Comparison of ENCODE assay signal across 8 mouse cellular contexts in genomic region chr8:119837553-119838071, GRCm38 (mm10). TPM values are rescaled to one million over a fixed set of nuclear protein-coding genes. Genes with fewer than 3 reads are reported as not detected.
DNase-seq lines count a peak whose midpoint lies in the region; ATAC-seq lines count a peak whose summit lies in the region.

No protein-coding gene starts in this region.

- H3K9me3 ChIP-seq in forebrain, embryonic 11.5 days (ENCODE audit: control insufficient read depth, low read length), result no peaks in the 10 kb centered on the region
- no peaks in the 10 kb centered on the region for H3K9me3 ChIP-seq in intestine, embryonic 16.5 days (ENCODE audit: control insufficient read depth, low read length)
- H3K9me3 ChIP-seq in midbrain, embryonic 14.5 days (ENCODE audit: control insufficient read depth, low read length), result no peaks in the 10 kb centered on the region

- no peak overlapping the region for H3K4me3 ChIP-seq in forebrain, embryonic 11.5 days (ENCODE audit: low read depth, low read length)
- H3K4me3 ChIP-seq in intestine, embryonic 16.5 days (ENCODE audit: low read length), result peak overlapping the region; percentile 75
- peak overlapping the region; percentile 73 for H3K4me3 ChIP-seq in midbrain, embryonic 14.5 days (replicated peaks; ENCODE audit: low read depth, low read length)

- ATAC-seq in forebrain, embryonic 11.5 days (replicated peaks; ENCODE audit: low FRiP score), result no peak
- no peak for ATAC-seq in intestine, embryonic 16.5 days
- ATAC-seq in midbrain, embryonic 14.5 days (ENCODE audit: low FRiP score, low TSS enrichment), result no peak

- H3K4me1 ChIP-seq in forebrain, embryonic 11.5 days (replicated peaks; ENCODE audit: control insufficient read depth, insufficient read depth, low read length), result peaks cover 16% of the 10 kb centered on the region
- H3K4me1 ChIP-seq in intestine, embryonic 16.5 days (ENCODE audit: control insufficient read depth, insufficient read depth, low read length), result peaks cover 40% of the 10 kb centered on the region
- H3K4me1 ChIP-seq in midbrain, embryonic 14.5 days (ENCODE audit: control insufficient read depth, insufficient read depth, low read length), result peaks cover 56% of the 10 kb centered on the region

- WGBS in forebrain, embryonic 11.5 days, result 63% methylated on average over 10 of the region's 10 CpGs
- 21% methylated on average over 10 of the region's 10 CpGs for WGBS in intestine, embryonic 16.5 days
- WGBS in midbrain, embryonic 14.5 days, result 53% methylated on average over 10 of the region's 10 CpGs

- peak overlapping the region; percentile 89; the same call in 1 of the 2 replicates for H3K4me2 ChIP-seq in forebrain, embryonic 11.5 days (ENCODE audit: low read depth, low read length, severe bottlenecking)
- peak overlapping the region; percentile 81 for H3K4me2 ChIP-seq in intestine, embryonic 16.5 days (ENCODE audit: low read depth, low read length)
- peak overlapping the region; percentile 78 for H3K4me2 ChIP-seq in midbrain, embryonic 14.5 days (ENCODE audit: low read length)

- H3K27me3 ChIP-seq in forebrain, embryonic 11.5 days (ENCODE audit: control insufficient read depth, insufficient read depth, low read length), result no peaks in the 10 kb centered on the region; the same call in 1 of the 2 replicates
- H3K27me3 ChIP-seq in intestine, embryonic 16.5 days (replicated peaks; ENCODE audit: control insufficient read depth, insufficient read depth, low read length), result no peaks in the 10 kb centered on the region
- no peaks in the 10 kb centered on the region for H3K27me3 ChIP-seq in midbrain, embryonic 14.5 days (ENCODE audit: control insufficient read depth, insufficient read depth, low read length)

- peak; percentile 61 to 72 for DNase-seq in cerebellum, postnatal 10 days
- DNase-seq in cerebellum, adult 9-10 months, result no peak
- DNase-seq in 416B (ENCODE audit: low read depth), result peak; percentile 69
- no peak for DNase-seq in forebrain, embryonic 11.5 days (ENCODE audit: low spot score)
- DNase-seq in midbrain, embryonic 14.5 days, result no peak
- no peak for DNase-seq in Muller cell, postnatal 12 days (ENCODE audit: inconsistent ontology term)
- DNase-seq in ovary, postnatal 36 days (ENCODE audit: low spot score), result no peak

- no peak overlapping the region for H3K27ac ChIP-seq in forebrain, embryonic 11.5 days (ENCODE audit: low read depth, low read length)
- H3K27ac ChIP-seq in intestine, embryonic 16.5 days (ENCODE audit: low read length), result peak overlapping the region; percentile 87
- peak overlapping the region; percentile 22; the same call in 1 of the 2 replicates for H3K27ac ChIP-seq in midbrain, embryonic 14.5 days (replicated peaks; ENCODE audit: low read depth, low read length)

- no peak overlapping the region for H3K9ac ChIP-seq in forebrain, embryonic 11.5 days (ENCODE audit: low read length)
- H3K9ac ChIP-seq in intestine, embryonic 16.5 days (ENCODE audit: low read depth, low read length), result peak overlapping the region; percentile 89
- peak overlapping the region; percentile 1; the same call in 1 of the 2 replicates for H3K9ac ChIP-seq in midbrain, embryonic 14.5 days (replicated peaks; ENCODE audit: low read length)

- no peaks in the 10 kb centered on the region for H3K36me3 ChIP-seq in forebrain, embryonic 11.5 days (ENCODE audit: control insufficient read depth, insufficient read depth, low read length)
- H3K36me3 ChIP-seq in intestine, embryonic 16.5 days (ENCODE audit: control insufficient read depth, insufficient read depth, low read length), result no peaks in the 10 kb centered on the region
- H3K36me3 ChIP-seq in midbrain, embryonic 14.5 days (ENCODE audit: control insufficient read depth, insufficient read depth, low read length), result 0 out of 2 replicates have a peak, but pooled peaks cover 7% of the 10 kb centered on the region

RNA-seq across cellular contexts. Expression of gene Cotl1, which starts 2.7 kb away (rescaled TPM):
- polyA plus RNA-seq in forebrain, embryonic 11.5 days (2014; fragmentation: Nextera tagmentation; extraction: Ambion mirVana), result 167 and 251 TPM in 2 replicates
- 248 and 262 TPM in 2 replicates for polyA plus RNA-seq in intestine, embryonic 16.5 days (2015; fragmentation: Nextera tagmentation; extraction: Ambion mirVana)
- polyA plus RNA-seq in midbrain, embryonic 14.5 days (2014; fragmentation: Nextera tagmentation; extraction: Ambion mirVana), result 291 and 381 TPM in 2 replicates

RNA-seq across cellular contexts. Expression of gene Klhl36, which starts 24.5 kb away (rescaled TPM):
- 7.3 and 9.9 TPM in 2 replicates for polyA plus RNA-seq in forebrain, embryonic 11.5 days (2014; fragmentation: Nextera tagmentation; extraction: Ambion mirVana)
- 11.5 and 12.2 TPM in 2 replicates for polyA plus RNA-seq in intestine, embryonic 16.5 days (2015; fragmentation: Nextera tagmentation; extraction: Ambion mirVana)
- polyA plus RNA-seq in midbrain, embryonic 14.5 days (2014; fragmentation: Nextera tagmentation; extraction: Ambion mirVana), result 14.0 and 18.1 TPM in 2 replicates

RNA-seq across cellular contexts. Expression of gene Tldc1, which starts 59.4 kb away (rescaled TPM):
- polyA plus RNA-seq in forebrain, embryonic 11.5 days (2014; fragmentation: Nextera tagmentation; extraction: Ambion mirVana), result 12.6 and 13.4 TPM in 2 replicates
- polyA plus RNA-seq in intestine, embryonic 16.5 days (2015; fragmentation: Nextera tagmentation; extraction: Ambion mirVana), result 17.8 and 18.1 TPM in 2 replicates
- 5.8 and 6.3 TPM in 2 replicates for polyA plus RNA-seq in midbrain, embryonic 14.5 days (2014; fragmentation: Nextera tagmentation; extraction: Ambion mirVana)

Comparison
In these comparisons a context has a peak if more than half of its experiments do, and no peak if none do; other contexts are left out.
1. DNase-seq: peak in cerebellum, postnatal 10 days (2 of 2) and 416B (single experiment); none in cerebellum, adult 9-10 months (single experiment), forebrain, embryonic 11.5 days (single experiment), midbrain, embryonic 14.5 days (single experiment), Muller cell, postnatal 12 days (single experiment) and ovary, postnatal 36 days (single experiment).
2. Peak in every context shown above with its lines, with median percentiles within 50 percentile points of each other: H3K4me2 ChIP-seq.